Mouse (Mus musculus) C2C12 (cell line): ENCODE results near the gene Car14.

Experiments
- CEBPB ChIP-seq: IDR thresholded peaks from one replicate; pipeline ENCODE4 v1.6.1; 2011; ENCODE audit warnings: low read depth, mild to moderate bottlenecking, control low read depth, moderate library complexity
- CTCF ChIP-seq: IDR thresholded peaks from one replicate; pipeline ENCODE4 v1.5.1; 2011; ENCODE audit not compliant: control insufficient read depth, insufficient read depth, insufficient read length
- FOSL1 ChIP-seq: IDR thresholded peaks from one replicate; pipeline ENCODE4 v1.8.0; 2011; ENCODE audit warnings: mild to moderate bottlenecking, low read length; ENCODE audit not compliant: poor library complexity, insufficient read depth, severe bottlenecking
- MAX ChIP-seq: IDR thresholded peaks from one replicate; pipeline ENCODE4 v1.6.1; 2011; ENCODE audit warnings: mild to moderate bottlenecking, control low read depth
- MYOD1 ChIP-seq: IDR thresholded peaks from one replicate; pipeline ENCODE4 v1.6.1; 2011; ENCODE audit warnings: low read depth; ENCODE audit not compliant: control insufficient read depth, insufficient read length
- MYOG ChIP-seq: IDR thresholded peaks from one replicate; pipeline ENCODE4 v1.6.1; 2011; ENCODE audit not compliant: control insufficient read depth, insufficient read length; ENCODE audit errors: extremely low read depth
- USF1 ChIP-seq: IDR thresholded peaks from one replicate; pipeline ENCODE4 v1.6.1; 2011; ENCODE audit warnings: low read depth, mild to moderate bottlenecking, control low read depth, moderate library complexity

DNA sequence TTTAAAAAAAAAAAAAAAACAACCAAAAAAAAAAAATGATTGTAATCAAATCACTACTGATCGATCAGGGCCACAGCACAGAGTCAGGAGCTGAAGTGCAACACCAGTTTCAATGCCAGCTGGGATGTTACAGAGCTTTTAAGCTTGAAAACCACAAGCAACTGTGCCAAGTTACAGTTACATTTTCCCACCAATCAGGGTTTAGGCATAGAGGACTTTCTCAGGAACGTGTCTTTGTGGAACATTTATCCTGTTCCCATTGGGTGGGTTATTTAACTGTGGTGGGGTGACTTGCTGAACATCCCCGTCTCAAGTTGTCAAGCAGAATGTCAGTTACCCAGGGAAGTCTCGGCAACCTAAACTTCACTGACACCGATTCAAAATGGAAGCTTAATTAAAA lies 20.6 kb upstream of the Car14 start:
- no peak for TF ChIP-seq CTCF
- TF ChIP-seq MAX: no peak
- TF ChIP-seq MYOD1: no peak
- no peak for TF ChIP-seq USF1
- no peak for TF ChIP-seq CEBPB
- no peak for TF ChIP-seq MYOG
- no peak for TF ChIP-seq FOSL1
